Mouse (Mus musculus) embryonic facial prominence, embryonic 14.5 days (tissue): ENCODE measurements around the gene Fhl4. TPM values are rescaled to one million over a fixed set of nuclear protein-coding genes. Genes with fewer than 3 reads are reported as not detected.
A peak's percentile ranks its signal among the peaks of the same experiment; 100 is the strongest.

Experiments used
- ATAC-seq: fragments of 200-750 bp; cut with Nextera tagmentation; 2 replicates; pipeline ENCODE4 v1.8.0; 2017; ENCODE audit warnings: low read depth, moderate number of reproducible peaks, moderate TSS enrichment
- DNase-seq: peaks from one replicate; pipeline ENCODE4 v3.0.0-alpha.2; 2015; ENCODE audit warnings: low spot score
- H3K27ac ChIP-seq: fragments of 300-500 bp; sonication (generic); replicated peaks from 2 replicates; pipeline ENCODE4 v1.5.1; 2014; ENCODE audit warnings: low read depth, mild to moderate bottlenecking, low read length, moderate library complexity
- H3K27me3 ChIP-seq: fragments of 300-500 bp; sonication (generic); replicated peaks from 2 replicates; pipeline ENCODE4 v1.6.1; 2014; ENCODE audit warnings: low read length; ENCODE audit not compliant: control insufficient read depth, insufficient read depth
- H3K36me3 ChIP-seq: fragments of 300-500 bp; sonication (generic); 2 replicates; pipeline ENCODE4 v1.6.1; 2014; ENCODE audit warnings: low read length, mixed read lengths; ENCODE audit not compliant: control insufficient read depth, insufficient read depth
- H3K4me1 ChIP-seq: fragments of 300-500 bp; sonication (generic); 2 replicates; pipeline ENCODE4 v1.6.1; 2014; ENCODE audit warnings: antibody characterized with exemption, low read length; ENCODE audit not compliant: control insufficient read depth, insufficient read depth
- H3K4me2 ChIP-seq: fragments of 300-500 bp; sonication (generic); 2 replicates; pipeline ENCODE4 v1.6.1; 2014; ENCODE audit warnings: low read depth, mild to moderate bottlenecking, low read length, moderate library complexity, mixed read lengths
- H3K4me3 ChIP-seq: fragments of 300-500 bp; sonication (generic); 2 replicates; pipeline ENCODE4 v1.5.1; 2014; ENCODE audit warnings: low read depth, mild to moderate bottlenecking, low read length
- H3K9ac ChIP-seq: fragments of 300-500 bp; sonication (generic); 2 replicates; pipeline ENCODE4 v1.6.1; 2014; ENCODE audit warnings: low read depth, mild to moderate bottlenecking, low read length, moderate library complexity, mixed read lengths
- H3K9me3 ChIP-seq: fragments of 300-500 bp; sonication (generic); 2 replicates; pipeline ENCODE4 v1.6.1; 2016; ENCODE audit warnings: low read length; ENCODE audit not compliant: control insufficient read depth
- WGBS: fragments of 180-500 bp; shearing (Covaris S2); extraction: QIAGEN DNeasy Blood & Tissue Kit; methylation state at CpG from one replicate; pipeline ENCODE4 v1.1.7; 2014; 5-methylcytosine and 5-hydroxymethylcytosine counted together
- polyA plus RNA-seq: library from polyadenylated mRNA; unstranded; fragments of >200 nt; fragmentation: Nextera tagmentation; extraction: Ambion mirVana; gene quantifications from 2 replicates; pipeline ENCODE4 v1.2.1, GENCODE M21; 2014

Gene Fhl4
- polyA plus RNA-seq, 1 experiment from 2014 or later = 2.2 TPM

GRCm38 (mm10) chr10:85046585-85046984 is 55.7 kb downstream of the Fhl4 start:
- no peak overlapping the region for H3K27ac ChIP-seq
- H3K4me2 ChIP-seq = no peak overlapping the region
- H3K36me3 ChIP-seq = no peaks in the 10 kb centered on the region
- DNase-seq = peak; percentile 55
- H3K4me1 ChIP-seq = peaks cover 9% of the 10 kb centered on the region; the same call in 1 of the 2 replicates
- peaks cover 2% of the 10 kb centered on the region; the same call in 1 of the 2 replicates for H3K27me3 ChIP-seq
- H3K4me3 ChIP-seq = no peak overlapping the region
- H3K9me3 ChIP-seq = no peaks in the 10 kb centered on the region
- WGBS = 28% methylated on average over 5 of the region's 5 CpGs
- no peak overlapping the region for H3K9ac ChIP-seq
- ATAC-seq = no peak

Other genes starting within 250 kb of the Fhl4 start
- 17.7 and 20.7 TPM in 2 replicates for gene Ric8b, start 184.9 kb downstream of the Fhl4 start, polyA plus RNA-seq
- gene Tmem263, start 132 bp upstream of the Fhl4 start, polyA plus RNA-seq = 80.0 and 80.6 TPM in 2 replicates
- gene Mterf2, start 25.5 kb upstream of the Fhl4 start, polyA plus RNA-seq = 19.0 and 20.0 TPM in 2 replicates
- gene Cry1, start 82.6 kb upstream of the Fhl4 start, polyA plus RNA-seq = 29.5 and 29.6 TPM in 2 replicates